Mouse (Mus musculus): Measurements from ENCODE around the gene Gpatch1.

The Gpatch1 gene

DNA sequence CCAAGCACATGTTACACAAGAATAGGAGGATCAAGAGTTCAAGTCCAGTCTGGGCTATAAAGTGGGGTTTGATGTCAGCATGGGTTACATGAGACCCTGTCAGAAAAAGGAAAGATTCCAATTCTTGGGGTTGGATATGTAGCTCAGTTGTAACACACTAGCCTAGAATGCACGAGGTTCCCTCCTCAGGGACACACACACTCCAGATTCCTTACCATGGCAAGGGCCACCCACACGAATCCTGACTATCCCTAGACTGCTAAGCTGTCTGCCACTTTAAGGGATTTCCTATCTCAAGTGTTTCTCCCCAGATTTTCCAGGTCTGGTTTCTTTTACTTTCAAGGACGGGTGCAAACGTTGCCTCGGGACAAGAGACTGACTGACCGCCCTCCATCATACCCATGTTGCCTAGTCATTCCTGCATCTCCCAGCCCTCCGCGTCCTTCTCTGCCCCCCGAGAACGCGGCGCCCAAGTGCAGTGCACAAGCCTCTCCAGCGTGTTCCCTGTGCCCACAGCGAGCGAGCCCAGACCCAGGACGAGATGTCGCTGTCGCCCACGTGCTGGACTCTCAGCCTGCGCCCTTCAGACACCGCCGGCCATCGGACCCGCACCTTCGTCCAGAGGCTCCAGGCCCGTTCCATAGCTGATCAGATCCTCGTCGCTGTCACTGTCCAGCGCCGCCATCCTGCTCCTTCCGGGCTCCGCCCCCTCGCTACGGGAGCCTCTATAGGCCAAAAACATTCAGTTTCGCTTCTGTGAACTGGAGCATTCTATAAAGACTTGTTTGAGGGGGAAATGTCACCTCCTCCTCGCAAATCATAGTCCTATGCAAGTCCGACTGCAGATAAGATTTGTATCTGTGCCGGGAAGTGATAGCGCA is at the start of gene Gpatch1:
Gene Gpatch1 (minus strand): TSS at position 712 of the 881 bp plus-strand sequence.
- peak; percentile 87 to 94 for DNase-seq (ENCODE audit: low spot score in 2 of 2)

DNA sequence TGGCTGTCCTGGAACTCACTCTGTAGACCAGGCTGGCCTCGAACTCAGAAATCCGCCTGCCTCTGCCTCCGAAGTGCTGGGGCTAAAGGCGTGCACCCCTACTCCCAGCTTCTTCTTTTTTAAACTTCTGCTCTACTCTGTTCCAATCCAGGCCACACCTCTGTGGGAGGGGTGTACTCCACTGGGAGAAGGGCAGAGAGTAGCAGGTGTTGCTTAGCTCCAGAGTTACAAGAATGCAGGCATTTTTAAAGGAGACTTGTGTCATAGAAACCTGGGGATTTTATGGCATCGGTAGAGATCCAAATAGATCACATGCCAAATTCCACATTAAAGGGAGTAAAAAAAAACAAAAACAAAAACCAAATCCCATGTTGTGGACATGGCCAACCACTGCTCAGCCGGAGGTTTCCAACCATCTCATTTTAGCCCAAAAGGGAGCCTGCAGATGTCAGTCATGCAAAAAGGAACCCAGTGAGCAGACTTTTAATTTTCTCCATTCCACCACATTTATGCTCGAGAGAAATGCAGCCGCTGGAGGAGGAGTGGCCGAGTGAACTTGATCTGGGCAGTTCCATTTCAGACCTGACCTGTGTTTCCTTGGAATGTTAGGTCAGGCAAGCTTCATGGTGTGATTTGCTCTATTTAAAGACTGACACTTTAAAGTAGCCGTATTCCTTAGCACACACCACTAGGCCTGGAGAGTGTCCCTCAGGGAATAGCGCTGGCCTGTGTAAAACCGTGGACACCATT is 47.1 kb upstream of the Gpatch1 start:
- no peak for DNase-seq (ENCODE audit: low spot score in 2 of 2)

DNA sequence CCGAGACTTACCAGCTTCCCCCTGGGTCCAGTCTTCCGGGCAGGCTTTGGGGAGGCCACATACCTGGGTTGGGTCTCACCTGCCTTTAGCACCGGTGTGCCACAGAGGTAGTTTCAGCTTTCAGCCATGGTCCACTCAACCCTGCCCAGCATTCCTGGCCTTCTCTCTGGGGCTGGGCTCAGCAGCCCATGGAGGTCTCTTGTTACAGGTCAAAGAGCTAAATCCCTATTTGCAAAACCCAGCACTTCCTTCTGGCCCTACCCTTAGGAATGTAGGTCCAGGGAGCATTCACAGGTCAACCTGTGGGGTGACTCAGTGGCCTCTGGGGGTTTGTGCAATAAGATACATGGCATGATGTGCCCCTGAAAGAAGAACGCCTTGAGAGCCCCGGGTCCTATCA is 44.6 kb upstream of the Gpatch1 start:
- DNase-seq (ENCODE audit: low spot score in 2 of 2) = no peak

DNA sequence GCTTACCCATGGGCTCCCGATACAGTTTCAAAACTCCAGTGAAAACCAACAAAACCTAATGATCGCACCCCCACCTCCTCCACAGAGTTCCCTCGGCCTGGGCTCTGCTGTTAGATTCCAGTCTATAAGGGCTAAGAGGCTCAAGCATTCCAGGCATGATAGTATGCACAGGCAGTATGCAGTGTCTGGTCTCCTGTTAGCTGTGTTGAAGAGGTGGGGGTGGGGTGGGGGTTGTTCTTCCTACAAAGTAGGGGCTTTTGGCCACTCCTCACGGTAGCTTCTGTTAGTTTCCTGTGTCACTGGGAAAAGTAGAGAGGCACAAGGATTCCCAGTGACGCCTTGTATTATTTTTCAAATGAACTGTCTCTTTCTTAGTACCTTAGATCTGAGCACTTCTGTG is 44.0 kb upstream of the Gpatch1 start:
- no peak for DNase-seq (ENCODE audit: low spot score in 2 of 2)

DNA sequence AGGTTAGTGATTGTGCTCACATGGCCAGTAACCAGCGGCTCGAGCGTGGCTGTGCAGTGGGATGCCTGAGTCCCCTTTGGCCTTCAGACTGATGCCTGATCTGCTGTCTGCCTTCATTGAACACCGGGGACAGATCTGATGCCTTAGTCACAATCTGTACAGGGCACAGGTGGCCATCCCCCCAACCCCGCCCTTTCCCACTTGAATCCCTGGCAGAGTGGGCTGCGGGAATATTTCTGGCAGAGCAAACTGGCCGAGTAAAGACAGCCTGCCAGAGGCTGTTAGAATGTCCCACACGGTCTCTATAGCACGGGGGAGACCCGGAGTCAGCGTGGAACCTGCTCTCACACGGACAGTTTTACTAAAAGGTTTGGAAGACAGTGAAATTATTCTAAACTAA is 39.4 kb upstream of the Gpatch1 start:
- no peak for DNase-seq (ENCODE audit: low spot score in 2 of 2)

DNA sequence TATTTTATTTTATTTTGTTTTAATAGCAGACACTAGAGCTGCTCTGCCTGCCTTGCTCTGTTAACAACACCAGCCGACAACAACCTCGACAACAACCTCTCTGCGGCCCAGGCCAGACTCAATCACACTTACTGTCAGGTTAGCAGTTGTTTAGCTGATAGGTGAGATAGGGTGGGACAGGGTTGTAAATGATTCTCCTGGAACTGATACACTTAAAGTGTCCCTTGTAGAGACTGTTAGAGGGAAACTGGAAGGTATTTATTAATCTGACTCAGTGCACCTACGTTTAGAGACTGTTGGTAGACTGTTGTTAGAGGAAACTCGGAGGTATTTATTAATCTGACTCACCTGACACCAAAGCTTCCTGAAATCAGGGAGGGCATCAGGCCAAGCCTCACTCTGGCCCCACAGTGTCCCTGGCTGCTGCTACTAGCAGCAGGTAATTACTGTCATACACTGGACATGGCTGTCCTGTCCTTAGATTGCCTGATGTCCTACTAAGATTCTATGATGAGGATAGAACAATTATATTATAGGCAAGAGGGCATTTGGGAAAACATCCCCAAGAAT is 37.1 kb upstream of the Gpatch1 start:
- no peak for DNase-seq (ENCODE audit: low spot score in 2 of 2)

DNA sequence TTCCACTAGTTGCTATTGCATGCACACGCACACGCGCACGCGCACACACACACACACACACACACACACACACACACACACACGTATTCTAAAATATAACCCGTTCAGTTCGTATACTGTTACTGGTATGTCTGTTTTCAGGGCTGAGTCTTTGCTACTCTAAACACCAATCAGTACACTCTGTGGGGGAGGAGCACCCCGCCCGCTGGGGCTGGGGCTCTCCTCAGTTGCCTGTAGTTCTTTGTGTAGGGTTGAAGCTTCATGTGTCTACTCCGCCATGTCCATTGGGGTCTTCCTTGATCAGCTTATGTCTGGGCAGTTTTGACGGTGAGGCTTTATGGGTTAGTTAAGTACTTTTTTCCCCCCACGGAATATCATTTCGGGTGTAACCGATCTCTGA is 35.1 kb upstream of the Gpatch1 start:
- DNase-seq (ENCODE audit: low spot score in 2 of 2) = no peak

DNA sequence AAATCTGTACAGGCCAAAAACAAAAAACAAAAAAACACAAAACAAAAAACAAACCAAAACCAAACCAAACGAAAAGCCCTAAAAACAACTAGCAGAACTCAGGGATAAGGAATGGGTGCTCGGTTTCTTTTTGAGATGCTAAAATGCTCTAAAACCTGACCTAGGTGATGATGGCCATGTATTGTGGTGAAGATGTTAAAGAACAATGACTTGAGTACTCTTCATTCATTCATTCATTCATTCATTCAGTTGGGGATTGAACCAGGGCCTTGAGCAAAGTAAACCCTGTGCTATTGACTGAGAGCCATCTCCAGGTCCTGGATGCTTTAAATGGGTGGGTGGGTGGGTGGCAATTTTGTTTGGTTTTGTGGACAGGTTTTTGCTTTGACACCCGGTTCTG is 32.9 kb upstream of the Gpatch1 start:
- DNase-seq (ENCODE audit: low spot score in 2 of 2) = no peak

DNA sequence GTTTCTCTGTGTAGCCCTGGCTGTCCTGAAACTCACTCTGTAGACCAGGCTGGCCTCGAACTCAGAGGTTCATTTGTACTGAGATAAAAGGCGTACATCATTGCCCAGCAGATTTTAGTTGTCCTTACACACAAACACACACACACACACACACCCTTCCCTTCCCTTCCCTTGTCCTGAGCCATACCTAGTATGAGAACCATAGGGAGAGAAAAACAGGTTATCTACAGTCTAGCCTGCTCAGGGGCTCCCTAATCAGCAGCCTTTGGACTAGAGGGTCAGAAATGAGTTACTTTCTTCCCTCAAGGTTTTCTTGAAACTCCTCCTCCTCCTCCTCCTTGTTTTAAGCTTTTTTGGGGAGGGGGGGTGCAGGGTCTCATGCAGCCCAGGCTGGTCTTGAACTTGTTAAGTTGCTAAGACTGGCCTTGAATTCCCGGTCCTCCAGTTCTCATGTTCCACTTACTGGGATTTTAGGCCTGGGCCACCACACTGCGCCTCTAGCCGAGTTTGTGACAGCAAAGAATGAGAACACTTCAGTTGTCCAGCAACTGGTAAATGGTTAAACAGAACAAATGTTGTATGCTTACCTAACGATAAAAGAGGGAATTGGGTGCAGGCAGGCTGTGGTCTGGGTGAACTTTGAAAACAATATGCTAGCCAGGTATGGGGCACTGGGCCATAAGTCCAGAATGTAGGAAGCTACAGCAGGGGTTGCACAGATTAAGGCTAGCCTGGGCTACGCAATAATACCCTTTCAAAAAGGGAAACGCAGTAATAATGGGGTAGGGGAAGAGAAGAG is 31.8 kb upstream of the Gpatch1 start:
- no peak for DNase-seq (ENCODE audit: low spot score in 2 of 2)

DNA sequence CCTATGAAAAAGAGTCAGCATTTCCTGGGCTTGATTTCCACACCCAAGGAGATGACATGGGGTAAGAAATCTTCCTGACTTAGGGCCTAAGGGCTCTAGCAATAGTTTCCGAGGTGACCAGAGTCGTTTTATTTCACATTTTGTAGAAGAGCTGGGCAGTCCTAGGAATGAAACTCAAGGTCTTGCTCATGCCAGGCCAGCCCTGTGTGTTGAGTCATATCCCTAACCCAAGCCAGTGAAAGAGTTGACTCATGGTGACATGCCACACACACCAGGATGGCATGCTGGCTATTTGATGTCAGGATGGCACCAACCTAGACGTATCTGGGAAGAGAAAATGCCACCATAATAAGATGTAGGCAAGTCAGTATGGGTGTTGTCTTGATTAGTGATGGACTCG is 30.8 kb upstream of the Gpatch1 start:
- DNase-seq (ENCODE audit: low spot score in 2 of 2) = no peak

DNA sequence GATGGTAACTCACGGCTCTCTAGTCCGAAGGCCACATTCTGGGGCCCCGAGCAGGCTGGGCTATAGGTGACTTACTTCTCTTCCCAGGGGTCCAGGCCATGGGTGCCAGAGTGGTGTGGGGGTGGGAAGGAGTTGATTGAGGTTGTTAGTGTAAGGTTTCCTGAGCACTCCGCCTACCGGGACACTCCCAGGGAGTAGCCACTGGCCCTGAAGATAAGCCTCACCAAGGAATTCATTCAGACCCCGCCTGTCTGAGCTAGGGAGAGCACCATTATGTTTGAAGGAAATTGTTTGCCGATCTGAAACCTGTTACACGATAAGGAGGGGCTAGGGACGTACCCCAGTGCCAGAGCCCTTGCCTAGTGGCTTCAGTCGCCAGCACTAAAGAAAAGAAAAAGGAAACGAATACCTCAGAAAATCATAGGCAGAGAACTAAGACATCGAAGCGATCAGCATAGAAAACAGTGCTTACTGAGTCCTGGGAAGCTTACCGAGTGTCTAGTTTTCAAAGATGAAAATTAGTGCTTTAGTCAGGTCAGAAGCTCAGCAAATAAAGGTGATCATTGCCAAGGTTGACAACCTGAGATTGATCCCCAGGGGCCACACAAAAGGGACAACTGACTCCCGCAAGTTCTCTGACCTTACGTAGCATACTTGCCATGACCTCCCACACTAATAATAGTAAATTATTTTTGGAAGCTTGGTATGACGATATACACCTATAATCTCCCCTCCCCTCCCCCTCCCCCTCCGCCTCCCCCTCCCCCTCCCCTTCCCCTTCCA is 29.9 kb upstream of the Gpatch1 start:
- no peak for DNase-seq (ENCODE audit: low spot score in 2 of 2)

DNA sequence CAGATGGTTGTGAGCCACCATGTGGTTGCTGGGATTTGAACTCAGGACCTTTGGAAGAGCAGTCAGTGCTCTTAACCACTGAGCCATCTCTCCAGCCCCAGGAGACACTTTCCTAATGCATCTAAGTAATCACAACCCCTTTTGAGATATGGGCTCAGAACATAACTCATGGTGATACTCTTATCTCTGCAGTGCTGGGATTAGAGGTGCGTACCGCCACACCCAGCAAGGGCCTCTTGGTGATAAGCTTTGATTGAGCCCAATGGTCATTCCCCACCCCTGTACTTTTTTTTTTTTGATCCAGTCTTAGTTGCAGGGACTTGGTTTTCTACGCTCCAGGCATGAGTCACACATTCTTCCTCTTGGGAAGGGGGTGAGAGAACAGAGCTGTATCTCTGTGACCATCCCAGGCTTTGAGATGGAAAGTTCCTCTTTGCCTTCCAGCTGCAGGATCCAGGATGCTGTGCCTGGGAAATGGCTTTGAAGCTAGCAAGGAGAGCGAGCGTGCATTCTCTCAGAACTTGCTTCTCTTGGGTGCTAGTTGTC is 26.6 kb upstream of the Gpatch1 start:
- no peak for DNase-seq (ENCODE audit: low spot score in 2 of 2)

DNA sequence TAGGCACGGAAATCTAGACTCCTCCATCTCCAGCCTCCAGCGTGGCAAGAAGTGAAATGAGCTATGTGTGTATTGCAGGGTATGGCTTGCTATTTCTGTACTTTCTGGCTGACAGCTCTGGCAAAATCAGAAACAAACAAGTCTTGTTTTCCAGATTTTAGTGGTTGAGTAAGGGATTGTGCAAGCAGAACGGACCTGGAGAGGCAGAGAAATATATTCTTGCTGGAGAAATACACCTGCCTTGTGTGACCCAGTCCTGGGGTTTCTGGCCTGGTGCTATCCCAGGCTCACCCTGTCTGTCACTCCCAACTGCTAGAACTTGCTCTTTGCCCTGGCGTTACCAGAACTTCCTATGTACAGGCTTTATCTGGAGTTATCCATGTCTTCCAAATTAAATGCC is 24.3 kb upstream of the Gpatch1 start:
- no peak for DNase-seq (ENCODE audit: low spot score in 2 of 2)

DNA sequence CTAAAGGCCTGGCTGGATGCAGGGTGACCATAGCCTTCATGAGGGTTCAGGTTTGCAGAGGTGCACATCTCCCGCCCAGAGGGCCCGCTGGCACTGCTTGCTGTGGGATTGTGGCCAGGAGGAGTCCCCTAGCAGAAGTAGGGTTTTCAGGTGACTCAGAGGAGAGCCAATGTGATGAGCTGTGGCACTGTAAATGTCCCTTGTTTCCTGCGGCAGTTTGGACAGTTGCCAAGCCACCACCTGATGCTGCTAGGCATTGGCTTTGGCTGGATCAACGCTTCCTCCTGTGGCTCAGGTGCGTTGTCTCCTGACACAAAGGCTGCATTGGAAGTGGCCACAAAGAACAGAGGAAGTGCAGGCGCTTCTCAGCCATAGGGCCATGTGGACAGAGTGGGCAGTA is 23.0 kb upstream of the Gpatch1 start:
- no peak for DNase-seq (ENCODE audit: low spot score in 2 of 2)

DNA sequence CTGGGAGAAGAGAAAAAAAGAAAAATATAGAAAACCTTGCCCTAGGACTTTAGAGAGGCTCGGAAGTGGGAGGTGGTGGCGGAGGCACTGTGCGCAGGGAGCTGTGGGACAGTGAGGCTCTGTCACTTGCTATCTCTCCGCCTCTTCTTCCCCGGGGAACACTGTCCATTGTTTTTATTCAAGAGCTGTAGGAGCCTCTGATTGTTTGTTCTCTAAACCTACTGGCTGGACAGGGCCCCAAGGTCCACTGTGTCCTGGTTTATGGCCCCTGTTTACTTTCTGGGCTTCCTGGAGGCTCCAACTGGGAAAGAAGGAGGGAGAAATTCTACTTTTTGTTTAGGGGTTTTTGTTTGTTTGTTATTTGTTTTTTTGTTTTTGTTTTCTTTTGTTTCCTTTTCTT is 22.0 kb upstream of the Gpatch1 start:
- no peak for DNase-seq (ENCODE audit: low spot score in 2 of 2)

DNA sequence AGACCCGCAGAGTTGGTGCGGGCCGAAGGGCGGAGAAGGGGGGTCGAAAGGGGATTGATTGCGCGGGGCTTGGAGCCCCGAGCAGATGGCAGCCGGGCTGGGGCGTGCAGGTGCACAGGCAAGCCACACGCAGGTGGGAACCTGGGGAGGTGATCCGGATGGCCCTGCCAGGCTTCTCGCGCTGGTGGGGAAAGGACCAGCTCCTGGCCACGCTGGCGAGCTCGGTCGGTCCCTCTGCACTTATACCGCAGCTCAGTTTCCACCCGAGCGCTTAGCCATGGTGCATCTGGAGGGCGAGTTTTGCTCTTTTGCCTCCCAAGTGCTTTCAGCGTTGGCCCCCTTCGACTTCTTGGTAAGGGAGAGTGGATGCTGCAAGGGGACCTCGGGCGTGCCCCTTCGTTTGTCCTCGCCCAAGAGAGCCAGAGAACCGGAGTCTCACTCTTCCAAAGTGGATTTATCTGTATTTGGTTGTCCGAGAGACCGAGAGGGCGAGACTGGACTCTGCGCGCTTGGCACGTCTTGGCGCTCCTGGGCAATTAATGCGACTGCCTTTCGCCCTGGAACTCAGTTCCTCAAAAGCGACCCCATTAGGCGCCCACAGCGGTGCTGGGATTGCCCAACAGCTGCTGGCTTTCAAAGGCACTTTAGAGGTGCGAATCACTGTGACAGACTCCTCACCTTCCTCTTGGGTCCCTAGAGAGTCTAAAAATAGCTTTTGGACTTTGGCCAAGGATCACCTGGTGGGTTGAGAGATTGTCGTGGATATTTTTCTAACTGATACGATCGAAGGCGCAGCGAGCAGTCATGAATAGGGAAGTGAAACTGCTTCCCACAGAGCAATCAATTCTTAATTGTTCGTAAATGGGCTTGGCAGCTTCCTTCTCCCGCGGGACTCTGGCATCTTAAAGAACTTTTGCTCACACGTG is 16.6 kb upstream of the Gpatch1 start:
- DNase-seq (ENCODE audit: low spot score in 2 of 2) = peak in 1 of 2 experiments; percentile 16

DNA sequence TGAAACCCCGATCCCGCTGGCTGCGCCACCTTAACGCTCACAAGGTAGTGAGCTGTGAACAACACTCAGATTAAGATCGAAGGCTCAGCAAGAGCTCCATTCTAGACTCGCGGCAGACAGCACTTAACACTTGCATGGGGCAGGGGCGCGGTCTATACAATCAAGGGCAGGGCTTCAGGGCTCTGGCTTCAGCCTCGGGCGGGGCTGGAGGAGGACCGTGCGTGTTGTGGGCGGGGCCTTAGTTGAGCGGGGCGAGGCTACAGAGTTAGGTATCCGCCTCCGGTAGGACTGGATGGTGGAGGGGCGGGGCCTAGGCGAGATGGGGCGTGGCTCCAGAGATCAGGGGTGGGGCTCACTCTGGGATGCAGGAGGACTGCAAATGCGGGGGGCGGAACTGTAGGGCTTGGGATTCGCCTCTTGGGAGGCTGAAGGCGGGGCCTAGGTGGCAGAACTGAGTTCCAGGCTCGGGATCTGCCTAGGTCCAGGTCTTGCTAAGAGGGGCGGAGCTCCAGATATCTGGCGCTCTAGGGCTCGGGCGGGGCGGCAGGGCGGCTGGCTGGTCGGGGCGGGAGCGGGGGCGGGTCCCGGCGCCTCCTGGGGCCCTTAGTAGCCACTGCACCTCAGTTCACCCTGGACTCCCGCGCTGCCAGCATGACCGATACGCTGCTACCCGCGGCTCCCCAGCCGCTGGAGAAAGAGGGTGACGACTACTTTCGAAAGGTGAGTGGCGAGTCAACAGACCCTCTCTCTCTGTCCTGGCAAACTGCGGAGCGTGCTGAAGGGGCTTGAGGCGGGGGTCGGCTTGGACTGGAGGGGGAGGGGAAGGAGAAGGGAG is 15.7 kb upstream of the Gpatch1 start, which contains the start of gene Rhpn2:
Gene Rhpn2 (plus strand): TSS at position 479 of the 835 bp plus-strand sequence.
- peak; percentile 98 to 100 for DNase-seq (ENCODE audit: low spot score in 2 of 2)

DNA sequence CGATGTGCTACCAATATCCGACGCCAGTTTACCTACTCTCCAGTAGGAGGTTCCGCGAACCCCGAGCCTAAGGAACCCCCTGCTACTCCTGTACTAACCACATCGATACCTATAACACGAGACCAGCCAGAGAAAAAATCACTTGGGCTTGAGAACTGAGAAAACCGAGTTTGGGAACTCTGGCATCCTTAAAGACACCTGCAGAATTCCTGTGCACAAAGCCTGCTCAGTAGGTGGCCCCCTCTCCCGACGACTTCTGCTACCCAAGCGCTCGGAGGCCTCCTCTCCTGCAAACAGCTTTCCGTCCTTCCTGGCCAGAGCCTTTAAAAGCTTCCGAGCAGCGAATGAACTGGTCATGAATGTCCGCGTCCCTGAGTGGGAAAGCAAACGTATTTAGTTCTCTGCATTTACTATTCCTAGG is 15.0 kb upstream of the Gpatch1 start:
- DNase-seq (ENCODE audit: low spot score in 2 of 2) = no peak

DNA sequence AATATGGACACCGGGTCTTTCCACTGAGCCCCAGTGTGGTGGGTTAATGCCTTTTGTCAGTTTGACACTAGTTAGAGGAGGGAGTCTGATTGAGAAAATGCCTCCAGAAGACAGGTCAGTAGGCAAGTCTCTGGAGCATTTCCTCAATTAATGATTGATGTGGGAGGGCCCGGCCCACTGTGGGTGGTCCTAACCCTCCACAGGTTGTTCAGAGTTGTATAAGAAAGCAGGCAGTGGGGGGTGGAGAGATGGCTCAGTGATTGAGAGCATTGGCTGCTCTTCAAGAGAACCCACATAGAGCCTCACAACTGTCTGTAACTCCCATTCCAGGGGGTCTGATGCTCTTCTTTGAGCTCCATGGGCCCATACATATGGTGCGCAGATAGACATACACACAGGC is 13.3 kb upstream of the Gpatch1 start:
- no peak for DNase-seq (ENCODE audit: low spot score in 2 of 2)
